Mouse (Mus musculus) splenic B cell, adult 2 months (primary cell): ENCODE measurements at regions not wholly inside any gene's neighbourhood (a gene's known extent, or its start where the extent isn't known, plus 50 kb on each side); places are given as distances from the start of the nearest gene placed in this dataset.

Source experiments
- DNase-seq: peaks from one replicate; pipeline ENCODE4 v3.0.0-alpha.2; 2011; ENCODE audit warnings: low read depth, low spot score
- H3K27me3 ChIP-seq: 2 replicates; pipeline ENCODE4 v1.6.1; 2012; ENCODE audit warnings: mild to moderate bottlenecking, low read length, moderate library complexity, mixed read lengths; ENCODE audit not compliant: control insufficient read depth, poor library complexity, insufficient read depth, severe bottlenecking
- H3K36me3 ChIP-seq: 2 replicates; pipeline ENCODE4 v1.6.1; 2012; ENCODE audit warnings: mild to moderate bottlenecking, low read length, moderate library complexity, mixed read lengths; ENCODE audit not compliant: control insufficient read depth, poor library complexity, insufficient read depth, severe bottlenecking

- Histone ChIP-seq H3K36me3 (no peaks in the 10 kb centered on the region), H3K27me3 (no peaks in the 10 kb centered on the region)
- DNase-seq: no peak
These were observed 134.2 kb upstream of the Wscd1 start for GRCm38 (mm10) chr11:71615526-71615925.

GRCm38 (mm10) chr11:71625501-71626191, 124.1 kb upstream of the Wscd1 start:
- Histone ChIP-seq H3K36me3 (no peaks in the 10 kb centered on the region), H3K27me3 (no peaks in the 10 kb centered on the region)
- no peak for DNase-seq

DNA sequence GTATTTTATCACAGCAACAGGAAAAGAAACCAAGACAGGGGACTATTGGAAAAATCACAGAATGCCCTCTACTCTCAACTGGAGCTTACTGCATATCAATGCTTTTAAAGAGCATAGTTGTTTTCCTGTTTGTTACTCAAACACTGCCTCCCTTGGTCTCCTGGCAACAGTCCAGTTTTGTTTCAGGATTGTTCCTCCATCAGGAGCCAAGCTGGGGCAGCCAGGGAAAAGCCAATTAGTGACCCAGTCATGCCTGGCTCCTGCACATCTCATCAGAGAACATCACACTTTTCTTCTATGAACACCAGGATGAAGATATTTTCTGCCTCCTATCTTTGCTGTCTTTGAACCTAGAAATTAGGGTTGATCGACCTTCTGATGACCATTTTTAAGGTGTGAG, 113.6 kb upstream of the Wscd1 start:
- DNase-seq: no peak
- Histone ChIP-seq H3K36me3 (no peaks in the 10 kb centered on the region), H3K27me3 (no peaks in the 10 kb centered on the region)

- no peaks in the 10 kb centered on the region for H3K36me3 ChIP-seq
- H3K27me3 ChIP-seq: no peaks in the 10 kb centered on the region
- DNase-seq: no peak
These were observed 112.9 kb upstream of the Wscd1 start for GRCm38 (mm10) chr11:71636785-71637184.

DNA sequence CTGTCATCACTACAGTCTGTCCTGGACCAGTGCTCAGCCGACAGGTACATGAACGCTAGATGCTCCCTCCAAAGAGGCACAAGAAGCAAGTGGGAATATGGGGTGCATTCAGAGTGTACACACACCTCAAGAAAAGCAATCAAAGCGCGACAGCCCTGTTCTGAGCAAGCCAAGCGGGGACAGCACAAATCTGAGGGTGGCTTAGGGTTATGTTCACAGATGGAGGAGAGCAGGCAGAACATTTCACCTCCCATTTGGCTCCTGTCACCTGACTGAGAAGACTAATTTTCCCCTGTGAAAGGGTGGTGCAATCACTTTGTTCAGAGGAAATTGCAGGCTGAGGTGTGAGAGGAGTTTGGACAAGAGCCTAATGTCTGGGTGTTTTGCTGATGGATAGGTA, 106.8 kb upstream of the Wscd1 start:
- DNase-seq: no peak
- Histone ChIP-seq H3K36me3 (no peaks in the 10 kb centered on the region), H3K27me3 (no peaks in the 10 kb centered on the region)

GRCm38 (mm10) chr11:71651756-71652380, 97.9 kb upstream of the Wscd1 start:
- H3K27me3 ChIP-seq: no peaks in the 10 kb centered on the region
- no peak for DNase-seq

DNA sequence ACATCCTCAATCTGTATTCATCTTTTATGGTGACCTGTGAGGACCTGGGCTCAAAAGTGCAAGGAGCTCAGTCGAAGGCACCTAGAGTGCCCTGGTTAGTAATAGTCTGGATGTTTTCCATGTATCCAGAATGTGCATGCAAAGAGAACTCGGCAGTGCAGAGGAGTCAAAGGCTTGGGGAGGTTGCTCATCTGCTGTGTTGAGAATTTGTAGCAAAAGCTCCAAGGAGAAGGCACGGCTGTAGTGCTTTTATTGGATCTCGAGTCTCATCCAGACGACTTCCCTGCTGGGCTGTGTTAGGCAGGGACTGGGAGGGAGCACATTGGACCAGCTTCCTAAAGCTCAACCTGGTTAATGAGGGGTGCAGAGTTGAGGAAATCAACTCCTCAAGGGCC, 97.3 kb upstream of the Wscd1 start:
- Histone ChIP-seq H3K27me3 (no peaks in the 10 kb centered on the region), H3K36me3 (no peaks in the 10 kb centered on the region)
- DNase-seq: no peak

More at GRCm38 (mm10) chr11:71651756-71652380, 97.9 kb upstream of the Wscd1 start:
- no peaks in the 10 kb centered on the region for H3K36me3 ChIP-seq

GRCm38 (mm10) chr11:71658346-71658745, 91.4 kb upstream of the Wscd1 start:
- Histone ChIP-seq H3K27me3 (no peaks in the 10 kb centered on the region), H3K36me3 (no peaks in the 10 kb centered on the region)
- no peak for DNase-seq

GRCm38 (mm10) chr11:71670111-71671050, 79.3 kb upstream of the Wscd1 start:
- H3K27me3 ChIP-seq: no peaks in the 10 kb centered on the region
- DNase-seq: no peak
- H3K36me3 ChIP-seq: no peaks in the 10 kb centered on the region

DNA sequence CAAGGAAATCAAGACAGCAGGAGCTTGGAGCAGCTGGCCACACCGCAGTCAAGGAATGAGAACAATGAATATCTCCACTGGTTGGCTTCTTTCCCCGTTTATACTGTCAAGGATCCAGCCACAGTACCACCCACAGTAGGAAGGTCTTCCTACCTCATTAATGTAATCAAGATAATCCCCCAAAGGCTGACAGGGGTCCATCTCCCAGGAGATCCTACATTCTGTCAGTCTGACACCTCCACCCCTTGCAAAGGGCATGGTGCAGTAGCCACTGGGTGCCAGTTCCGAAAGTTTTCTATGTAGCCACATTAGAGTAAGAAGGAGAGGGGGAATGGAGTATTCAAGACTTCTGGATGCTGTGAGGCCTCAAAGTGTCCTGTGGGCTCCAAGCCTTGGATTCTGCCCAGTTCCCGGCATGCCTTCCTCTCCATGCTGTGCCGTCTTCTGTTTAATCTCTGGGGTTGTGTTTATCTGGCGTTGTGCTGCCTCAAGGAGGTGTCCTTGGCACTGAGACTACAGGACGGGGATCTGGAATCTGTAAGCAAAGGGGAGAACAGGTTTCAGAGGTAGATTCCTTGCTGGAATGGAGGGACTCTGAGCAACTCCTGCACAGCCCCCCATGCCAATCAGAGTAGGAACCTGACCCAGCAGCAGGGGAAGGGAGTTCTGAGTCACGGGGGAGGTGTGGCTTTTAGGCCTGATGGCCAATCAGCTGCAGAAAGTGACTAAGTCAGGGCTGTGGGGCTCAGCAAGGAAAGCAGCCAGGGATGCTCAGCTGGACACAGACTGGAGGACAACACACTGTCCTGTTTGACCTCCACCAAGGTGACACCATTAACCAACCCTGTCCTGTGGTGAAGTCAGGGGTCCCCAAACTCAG, 77.3 kb upstream of the Wscd1 start:
- DNase-seq: no peak
- H3K36me3 ChIP-seq: no peaks in the 10 kb centered on the region
- no peaks in the 10 kb centered on the region for H3K27me3 ChIP-seq

- Histone ChIP-seq H3K36me3 (no peaks in the 10 kb centered on the region), H3K27me3 (no peaks in the 10 kb centered on the region)
- DNase-seq: no peak
These were observed 75.4 kb upstream of the Wscd1 start for GRCm38 (mm10) chr11:71674319-71674718.

DNA sequence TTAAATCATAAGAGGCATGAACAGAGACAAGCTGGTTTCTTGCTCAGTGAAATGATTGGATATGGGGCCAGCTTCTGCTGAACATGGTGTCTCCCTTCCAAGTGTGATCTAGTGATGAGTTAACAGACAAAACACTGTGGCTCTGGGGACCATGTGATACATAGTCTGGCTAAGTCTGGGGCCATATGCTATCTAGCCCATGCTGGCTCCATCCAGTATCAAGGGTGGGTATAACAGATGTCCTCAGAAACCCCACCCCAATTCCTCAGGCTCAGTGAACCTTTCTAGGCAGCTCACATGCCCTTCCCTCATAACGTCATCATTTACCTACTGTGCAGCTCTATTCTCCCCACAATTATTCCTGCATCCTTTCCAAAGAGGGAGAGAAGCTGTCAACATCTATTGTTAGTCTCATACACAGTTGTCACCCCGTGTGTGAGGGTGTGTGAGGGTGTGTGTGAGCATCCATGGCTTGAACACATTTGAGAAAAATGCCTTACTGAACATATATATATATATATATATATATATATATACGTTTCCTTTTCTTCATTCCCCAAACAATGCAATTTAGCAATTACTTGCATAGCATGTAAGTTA, 73.9 kb upstream of the Wscd1 start:
- no peak for DNase-seq
- Histone ChIP-seq H3K27me3 (no peaks in the 10 kb centered on the region), H3K36me3 (no peaks in the 10 kb centered on the region)

DNA sequence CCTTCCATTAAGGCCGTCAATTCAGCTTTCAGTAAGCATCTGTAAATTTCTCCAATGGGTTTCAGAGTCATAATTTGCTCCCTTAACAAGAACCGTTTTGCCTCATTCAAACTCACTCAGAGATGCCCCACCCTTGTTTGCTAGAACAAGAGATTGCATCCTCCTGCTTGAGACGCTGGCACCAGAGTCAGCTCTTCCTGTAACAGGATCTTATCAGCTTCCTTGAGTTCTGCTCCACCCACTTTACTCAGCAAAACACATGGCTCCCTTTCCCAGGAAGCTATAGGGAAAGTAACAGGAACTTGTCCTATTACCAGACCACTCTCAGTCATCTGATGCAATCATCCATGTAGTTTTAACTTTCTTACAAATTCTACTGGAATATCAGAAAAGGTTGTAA, 52.7 kb upstream of the Wscd1 start:
- no peaks in the 10 kb centered on the region for H3K27me3 ChIP-seq
- H3K36me3 ChIP-seq: no peaks in the 10 kb centered on the region
- DNase-seq: no peak

DNA sequence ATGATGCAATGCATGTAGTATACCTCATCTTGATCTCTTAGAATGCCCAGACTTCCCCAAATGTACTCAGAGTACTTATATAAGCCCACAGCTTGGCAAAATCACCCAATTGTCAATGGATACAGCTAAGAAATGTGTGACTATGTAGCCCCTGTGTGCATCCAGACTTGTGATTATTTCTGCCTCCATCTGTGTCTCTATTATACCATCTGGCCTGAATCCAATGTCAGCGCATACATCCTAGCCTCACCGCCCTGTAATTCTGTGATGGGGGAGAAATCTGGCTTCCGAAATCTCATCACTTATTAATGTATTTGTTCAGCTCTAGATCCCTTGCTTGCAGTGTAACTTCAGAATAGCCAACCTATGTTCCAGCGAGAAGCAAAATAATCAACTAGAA, 50.9 kb upstream of the Wscd1 start:
- Histone ChIP-seq H3K36me3 (no peaks in the 10 kb centered on the region), H3K27me3 (no peaks in the 10 kb centered on the region)
- DNase-seq: no peak
